ENCODE assay signal across 7 mouse cellular contexts in the genomic region with DNA sequence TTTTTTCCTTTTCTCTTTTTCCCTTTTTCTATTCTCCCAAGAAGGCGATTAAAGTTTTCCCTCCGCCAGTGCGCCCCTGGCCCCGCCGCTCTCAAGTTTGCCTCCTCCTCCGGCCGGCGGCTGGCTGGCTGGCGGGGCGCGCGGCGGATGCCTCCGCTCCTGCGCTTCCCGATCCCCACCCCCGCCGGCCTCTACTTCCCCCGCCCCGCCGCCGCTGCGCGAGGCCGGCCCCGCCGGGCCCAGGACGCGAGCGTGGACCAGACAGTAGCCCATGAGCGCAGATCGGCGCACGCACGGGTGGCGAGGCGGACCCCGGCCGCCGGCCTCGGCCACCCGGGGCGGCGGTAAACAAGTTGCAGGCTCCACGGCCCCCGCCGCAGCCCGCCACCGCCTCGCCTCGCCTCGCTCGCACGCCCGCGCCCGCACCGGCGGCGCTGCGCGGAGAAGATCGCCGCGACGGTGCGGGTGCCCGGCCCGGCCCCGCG. TPM values are rescaled to one million over a fixed set of nuclear protein-coding genes. Genes with fewer than 3 reads are reported as not detected.
DNase-seq lines count a peak whose midpoint lies in the region; ATAC-seq and TF ChIP-seq lines count a peak whose summit lies in the region.

No protein-coding gene starts in this region.

- no peaks in the 10 kb centered on the region for H3K9me3 ChIP-seq in intestine, postnatal 0 days (ENCODE audit: control insufficient read depth)
- H3K9me3 ChIP-seq in limb, embryonic 14.5 days (ENCODE audit: control insufficient read depth, low read length) = no peaks in the 10 kb centered on the region
- H3K9me3 ChIP-seq in midbrain, embryonic 15.5 days = no peaks in the 10 kb centered on the region

- H3K4me2 ChIP-seq in intestine, postnatal 0 days (replicated peaks; ENCODE audit: low read depth) = peak overlapping the region; percentile 88
- peak overlapping the region; percentile 63 for H3K4me2 ChIP-seq in limb, embryonic 14.5 days (replicated peaks; ENCODE audit: low read depth, low read length, severe bottlenecking)
- peak overlapping the region; percentile 98 for H3K4me2 ChIP-seq in midbrain, embryonic 15.5 days

- under 1% methylated on average over 60 of the region's 71 CpGs for WGBS in intestine, postnatal 0 days
- under 1% methylated on average over 47 of the region's 71 CpGs for WGBS in limb, embryonic 14.5 days
- under 1% methylated on average over 71 of the region's 71 CpGs for WGBS in midbrain, embryonic 15.5 days

- peak overlapping the region; percentile 86 for H3K4me3 ChIP-seq in intestine, postnatal 0 days (ENCODE audit: low read depth, low read length)
- peak overlapping the region; percentile 92 for H3K4me3 ChIP-seq in limb, embryonic 14.5 days (replicated peaks; ENCODE audit: low read length)
- H3K4me3 ChIP-seq in midbrain, embryonic 15.5 days = peak overlapping the region; percentile 81

- H3K9ac ChIP-seq in intestine, postnatal 0 days (ENCODE audit: low read depth, low read length) = peak overlapping the region; percentile 92
- H3K9ac ChIP-seq in limb, embryonic 14.5 days (ENCODE audit: low read depth, low read length, severe bottlenecking) = peak overlapping the region; percentile 99
- peak overlapping the region; percentile 89 for H3K9ac ChIP-seq in midbrain, embryonic 15.5 days

- no peaks in the 10 kb centered on the region for H3K36me3 ChIP-seq in intestine, postnatal 0 days (ENCODE audit: control insufficient read depth, insufficient read depth)
- peaks cover 2% of the 10 kb centered on the region; the same call in 1 of the 2 replicates for H3K36me3 ChIP-seq in limb, embryonic 14.5 days (ENCODE audit: control insufficient read depth, insufficient read depth, low read length)
- no peaks in the 10 kb centered on the region for H3K36me3 ChIP-seq in midbrain, embryonic 15.5 days (replicated peaks)

- H3K27me3 ChIP-seq in intestine, postnatal 0 days (replicated peaks; ENCODE audit: control insufficient read depth, insufficient read depth, low read length) = no peaks in the 10 kb centered on the region
- no peaks in the 10 kb centered on the region for H3K27me3 ChIP-seq in limb, embryonic 14.5 days (ENCODE audit: control insufficient read depth, insufficient read depth, low read length)
- no peaks in the 10 kb centered on the region for H3K27me3 ChIP-seq in midbrain, embryonic 15.5 days (replicated peaks)

- no peak for TF ChIP-seq POLR2A in limb, embryonic 14.5 days (IDR thresholded peaks at IDR 0.05; ENCODE audit: borderline replicate concordance, extremely low read depth, insufficient read depth, insufficient read length)

- H3K4me1 ChIP-seq in intestine, postnatal 0 days (replicated peaks; ENCODE audit: control insufficient read depth, insufficient read depth, low read length) = no peaks in the 10 kb centered on the region
- H3K4me1 ChIP-seq in limb, embryonic 14.5 days (ENCODE audit: control insufficient read depth, insufficient read depth, low read length) = peaks cover 14% of the 10 kb centered on the region; the same call in 1 of the 2 replicates
- peaks cover 32% of the 10 kb centered on the region for H3K4me1 ChIP-seq in midbrain, embryonic 15.5 days

- DNase-seq in adrenal gland, adult (ENCODE audit: inconsistent age in 2 of 2, low spot score in 1 of 2) = peak; percentile 77 to 93
- peak; percentile 61 for DNase-seq in embryo, embryonic 10 days (ENCODE audit: low spot score)
- DNase-seq in gastrocnemius, postnatal 4 days (ENCODE audit: low spot score in 2 of 2) = peak; percentile 60 to 76
- peak; percentile 65 for DNase-seq in limb, embryonic 14.5 days (ENCODE audit: low spot score)
- DNase-seq in spleen, postnatal 4 days (ENCODE audit: low spot score in 2 of 2) = peak; percentile 38 to 79

- no peak for TF ChIP-seq CTCF in intestine, postnatal 0 days (IDR thresholded peaks at IDR 0.05; ENCODE audit: low read depth)

- peak overlapping the region; percentile 96 for H3K27ac ChIP-seq in intestine, postnatal 0 days (ENCODE audit: low read depth, low read length)
- peak overlapping the region; percentile 98 for H3K27ac ChIP-seq in limb, embryonic 14.5 days (replicated peaks; ENCODE audit: low read depth, low read length)
- peak overlapping the region; percentile 95 for H3K27ac ChIP-seq in midbrain, embryonic 15.5 days

- ATAC-seq in intestine, postnatal 0 days = peak; percentile 65
- peak; percentile 28 for ATAC-seq in limb, embryonic 14.5 days (ENCODE audit: low FRiP score, low read depth)
- peak; percentile 21 for ATAC-seq in midbrain, embryonic 15.5 days (replicated peaks)

RNA-seq across cellular contexts. Expression of gene L3mbtl3, which starts 1.8 kb away (rescaled TPM):
- total RNA-seq in gastrocnemius, postnatal 4 days (2021) = 10 to 100 TPM; 10.6 to 11.2 TPM
- 6.3 and 6.8 TPM in 2 replicates for polyA plus RNA-seq in intestine, postnatal 0 days (2015; fragmentation: Nextera tagmentation; extraction: Ambion mirVana)
- 42.9 and 48.3 TPM in 2 replicates for polyA plus RNA-seq in limb, embryonic 14.5 days (2012; rRNA removed)
- polyA plus RNA-seq in limb, embryonic 14.5 days (2014; fragmentation: Nextera tagmentation; extraction: Ambion mirVana) = 26.3 and 32.8 TPM in 2 replicates
- polyA plus RNA-seq in midbrain, embryonic 15.5 days (2015; fragmentation: Nextera tagmentation; extraction: Ambion mirVana) = 33.9 and 37.5 TPM in 2 replicates

Comparison
In these comparisons a context has a peak if more than half of its experiments do, and no peak if none do; other contexts are left out.
1. Peak in every context shown above with its lines: DNase-seq, ATAC-seq, H3K4me3 ChIP-seq and H3K27ac ChIP-seq.